Comparison of ENCODE assay signal across 1 mouse cellular context in genomic region chr4:129461183-129461960, GRCm38 (mm10).
TF ChIP-seq lines count a peak whose summit lies in the region.

Gene Bsdc1 (plus strand): TSS chr4:129461581.

TF ChIP-seq in CH12.LX, 34 proteins besides CTCF, POLR2A, EP300 and RAD21 (continued from another document):
- TF ChIP-seq NELFE (IDR thresholded peaks at IDR 0.05; ENCODE audit: low read depth, low read length) (peak; percentile 74), RCOR1 (conservative IDR thresholded peaks at IDR 0.05; ENCODE audit: low read depth, low read length) (no peak), POLR2AphosphoS2 (IDR thresholded peaks at IDR 0.05; ENCODE audit: low read depth, low read length) (peak; percentile 48; the same call in 1 of the 2 replicates), JUND (conservative IDR thresholded peaks at IDR 0.05; ENCODE audit: low read depth, low read length) (peak; percentile 65; the same call in 1 of the 2 replicates), CHD2 (IDR thresholded peaks at IDR 0.05; ENCODE audit: low read length) (peak; percentile 48; the same call in 1 of the 2 replicates), SMC3 (IDR thresholded peaks at IDR 0.05; ENCODE audit: low read depth, low read length) (no peak), MEF2A (IDR thresholded peaks at IDR 0.05; ENCODE audit: borderline replicate concordance, low read depth, low read length) (0 out of 2 replicates have a peak, but pooled peaks have one; percentile 10), ZNF384 (IDR thresholded peaks at IDR 0.05; ENCODE audit: low read depth, low read length) (no peak), JUN (IDR thresholded peaks at IDR 0.05; ENCODE audit: insufficient read depth, low read depth, low read length) (peak; percentile 82), PAX5 (IDR thresholded peaks at IDR 0.05; ENCODE audit: low read length) (no peak)
